Mouse (Mus musculus) activated CD4-positive, CD25-positive, alpha-beta regulatory T cell, adult 4 months (primary cell): Measurements from ENCODE around the gene Pigk. TPM values are rescaled to one million over a fixed set of nuclear protein-coding genes. Genes with fewer than 3 reads are reported as not detected.

Source experiments
- ATAC-seq: one replicate; pipeline ENCODE4 v1.8.0; 2017
- polyA plus RNA-seq, 2 experiments: library from polyadenylated mRNA; unstranded; fragments of 100-300 nt; shearing (Covaris generic); gene quantifications; one replicate each; pipeline ENCODE4 v1.2.1; 2017

Gene Pigk
- polyA plus RNA-seq, 2 experiments from 2014 or later = 53.9 to 62.9 TPM

DNA sequence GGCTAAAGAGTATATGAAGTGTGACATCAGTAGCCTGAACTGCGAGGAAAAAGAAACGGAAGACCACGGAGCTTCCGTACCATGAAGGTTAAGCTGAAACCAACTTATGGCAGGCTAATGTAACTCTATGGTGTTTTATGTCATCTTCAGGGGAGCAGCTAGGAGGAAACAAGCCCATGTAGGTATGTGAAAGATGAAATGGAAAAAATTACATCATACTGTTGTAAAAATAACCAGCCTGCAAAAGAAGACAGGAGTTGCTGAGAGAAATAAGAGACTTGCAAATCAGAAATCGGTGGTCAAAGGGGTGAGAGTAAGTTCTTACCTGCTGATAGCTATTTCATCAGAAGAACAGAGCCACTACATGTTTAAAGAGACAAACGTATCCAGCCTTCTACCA is 293.0 kb downstream of the Pigk start:
- ATAC-seq = no peak

DNA sequence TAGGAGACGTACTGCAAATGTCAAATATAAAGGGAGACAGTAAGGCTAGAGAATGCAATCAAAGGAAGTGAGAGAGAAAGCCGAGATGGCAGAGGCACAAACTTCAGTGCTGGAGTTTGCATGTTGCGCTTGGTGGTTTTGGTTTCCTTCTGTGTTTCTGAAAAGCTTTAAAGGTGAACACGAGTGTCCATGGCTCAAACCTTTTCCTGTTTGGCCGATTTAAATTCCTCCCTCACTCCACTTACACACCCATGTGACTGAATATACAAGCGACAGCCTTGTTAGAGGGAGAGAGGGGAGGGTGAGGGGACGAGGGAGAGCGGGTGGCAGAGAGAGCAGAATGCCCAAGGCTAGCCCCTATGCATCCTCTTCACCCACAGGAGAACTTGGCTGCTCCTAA is 302.5 kb downstream of the Pigk start:
- ATAC-seq = no peak

DNA sequence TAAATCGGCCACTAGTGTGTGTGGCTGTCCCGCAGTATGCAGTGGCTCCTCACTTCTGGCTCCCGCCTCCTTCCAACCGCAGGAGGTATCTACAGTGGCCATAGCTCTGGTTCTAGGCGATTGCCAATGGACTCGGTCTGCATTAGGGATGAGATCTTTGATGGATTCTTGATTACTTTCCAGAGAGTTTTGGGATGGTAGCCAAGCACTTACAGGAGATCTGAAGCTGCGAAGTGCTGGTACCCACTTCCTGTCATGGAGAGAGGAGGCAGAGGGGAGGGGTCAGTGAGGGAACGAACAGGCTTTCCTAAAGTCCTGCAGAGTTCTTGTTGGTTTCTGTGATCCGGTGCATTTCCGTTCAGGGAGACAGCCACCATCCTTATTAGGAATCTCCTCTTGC is 304.2 kb downstream of the Pigk start:
- no peak for ATAC-seq

DNA sequence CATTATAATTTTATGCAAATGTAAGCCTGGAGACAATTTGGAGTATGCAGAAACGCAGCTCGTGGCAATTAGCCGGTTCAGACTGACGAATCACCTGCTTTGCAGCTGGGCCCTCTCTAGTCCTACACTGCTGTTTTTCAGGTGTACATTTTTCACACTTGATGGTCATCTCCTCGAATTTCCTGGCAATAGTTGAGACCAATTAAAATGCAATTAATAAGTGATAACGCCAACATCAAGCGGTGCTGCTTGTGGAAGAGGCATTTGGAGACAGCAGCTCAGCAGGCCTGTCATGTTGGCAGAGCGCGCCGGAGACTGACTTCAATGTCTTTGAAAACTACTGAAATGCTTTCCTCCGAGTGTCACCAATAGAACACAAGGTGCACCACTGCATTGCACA is 310.1 kb downstream of the Pigk start:
- no peak for ATAC-seq

Other genes starting within 250 kb of the Pigk start
- not detected for gene Ak5, start 45.7 kb upstream of the Pigk start, polyA plus RNA-seq